Mouse (Mus musculus): ENCODE measurements around the gene Rnls.

Gene Rnls

GRCm38 (mm10) chr19:33188766-33189165 lies 203.3 kb downstream of the Rnls start:
- no peak for DNase-seq (ENCODE audit: low read depth, low spot score)

DNA sequence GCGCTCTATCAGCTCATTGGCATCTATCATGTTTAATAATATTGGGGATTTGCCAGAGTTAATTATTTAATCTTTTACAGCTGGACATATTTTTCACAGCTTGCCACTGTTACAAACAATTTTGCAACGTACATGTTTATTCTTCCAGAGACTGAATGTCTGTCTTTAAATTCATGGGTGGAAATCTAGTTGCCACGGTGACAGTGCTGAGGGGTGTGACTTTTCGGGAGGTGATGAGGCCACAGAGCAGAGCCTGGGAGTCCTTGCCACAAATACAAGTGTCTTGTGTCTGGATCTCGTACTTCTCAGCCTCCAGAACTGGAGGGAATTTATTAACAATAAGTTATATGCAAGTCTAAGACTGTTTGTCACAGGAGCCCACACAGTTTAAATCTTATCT lies 212.5 kb downstream of the Rnls start:
- peak; percentile 19 for DNase-seq (ENCODE audit: low read depth, low spot score)

DNA sequence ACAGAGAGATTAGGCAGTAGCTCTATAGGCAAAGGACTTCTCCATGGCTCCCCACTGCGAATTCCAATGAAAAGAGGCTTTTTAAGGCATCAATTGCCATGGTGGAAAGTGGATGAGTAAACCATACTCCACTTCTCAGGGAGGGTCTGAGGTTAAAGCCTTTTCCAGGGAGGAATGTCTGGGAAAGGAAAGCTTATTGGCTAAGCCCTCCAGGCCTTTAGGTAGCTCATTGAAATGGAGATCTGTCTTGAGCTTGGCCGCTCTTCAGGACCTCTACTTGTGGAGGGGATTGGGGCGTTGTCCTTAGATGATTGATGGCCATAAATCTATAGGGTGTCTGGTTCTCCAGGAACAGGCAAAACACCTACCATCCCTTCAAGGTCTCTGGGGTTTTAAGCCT lies 213.2 kb downstream of the Rnls start:
- peak; percentile 89 for DNase-seq (ENCODE audit: low read depth, low spot score)

DNA sequence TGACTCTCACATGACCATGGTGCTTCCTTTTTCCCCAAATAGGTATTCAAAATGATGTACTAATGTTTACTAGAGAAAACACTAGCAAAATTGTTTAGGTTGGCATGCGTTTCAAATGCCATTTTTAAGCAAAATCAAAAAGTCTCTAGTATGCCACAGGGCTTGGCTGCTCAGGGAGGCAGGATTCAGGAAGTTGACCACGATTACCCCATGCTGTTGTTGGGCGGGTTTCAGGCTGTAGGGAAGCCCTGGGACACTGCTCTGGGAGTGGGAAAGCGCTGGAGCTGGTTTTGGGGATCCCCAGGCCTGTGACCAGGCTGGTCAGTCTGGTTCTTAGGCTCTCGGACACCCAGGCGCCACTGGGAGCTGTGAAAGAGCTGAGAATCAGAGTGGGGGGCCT lies 213.7 kb downstream of the Rnls start:
- DNase-seq (ENCODE audit: low read depth, low spot score), result no peak

DNA sequence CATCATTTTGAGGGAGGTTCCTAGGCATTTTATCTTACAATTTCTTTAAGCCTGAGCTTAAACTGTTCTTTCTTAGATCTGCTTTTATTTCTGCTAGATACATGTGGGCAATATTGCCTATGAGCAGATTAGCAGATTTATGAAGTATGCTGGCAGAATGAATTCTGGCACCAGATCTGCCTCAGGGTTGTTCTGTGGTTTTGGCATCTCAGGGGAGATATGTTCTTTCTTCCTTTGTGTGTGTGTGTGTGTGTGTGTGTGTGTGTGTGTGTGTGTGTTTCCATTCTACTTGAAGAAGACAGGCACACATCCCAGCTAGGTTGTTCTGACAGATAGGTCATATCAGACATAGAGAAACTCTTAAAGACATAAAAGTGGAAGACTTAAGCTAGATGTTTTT lies 218.1 kb downstream of the Rnls start:
- DNase-seq (ENCODE audit: low read depth, low spot score), result no peak

- DNase-seq (ENCODE audit: low read depth, low spot score), result no peak
Measured at GRCm38 (mm10) chr19:33169881-33170280, 222.2 kb downstream of the Rnls start.

DNA sequence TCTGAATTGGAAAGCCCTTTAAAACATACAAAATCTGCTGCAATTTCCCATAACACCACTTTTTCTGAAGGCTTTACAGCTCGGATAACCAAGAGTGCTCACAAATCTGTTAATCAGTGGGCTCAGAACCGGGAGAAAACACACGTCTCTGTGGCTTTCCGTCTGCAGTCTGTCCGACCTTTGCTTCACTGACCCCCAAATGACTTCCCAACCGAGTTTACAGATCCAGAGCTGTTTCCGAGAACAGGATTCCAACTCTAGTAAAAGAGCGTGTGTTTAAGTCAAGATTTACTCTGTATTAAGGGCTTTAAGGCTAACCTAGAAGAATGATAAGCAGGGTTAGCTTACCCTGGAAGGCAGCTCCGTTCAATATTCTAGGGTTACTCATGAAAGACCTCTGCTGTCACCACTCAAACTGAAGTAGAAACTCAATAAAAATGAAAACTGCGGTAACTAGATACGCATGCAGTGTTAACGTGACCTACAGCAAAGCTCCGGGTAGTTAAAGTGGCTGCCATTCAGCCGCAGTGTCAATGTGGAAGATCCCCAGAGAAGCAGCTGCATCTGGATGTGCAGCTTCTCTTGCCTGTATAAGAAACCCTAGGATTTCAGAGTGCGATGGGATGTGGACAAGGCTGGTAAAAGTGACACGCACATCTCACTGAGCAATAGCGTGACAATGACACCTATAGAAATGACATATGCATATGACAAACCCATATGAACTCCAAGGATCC lies 224.4 kb downstream of the Rnls start:
- DNase-seq (ENCODE audit: low read depth, low spot score), result no peak

DNA sequence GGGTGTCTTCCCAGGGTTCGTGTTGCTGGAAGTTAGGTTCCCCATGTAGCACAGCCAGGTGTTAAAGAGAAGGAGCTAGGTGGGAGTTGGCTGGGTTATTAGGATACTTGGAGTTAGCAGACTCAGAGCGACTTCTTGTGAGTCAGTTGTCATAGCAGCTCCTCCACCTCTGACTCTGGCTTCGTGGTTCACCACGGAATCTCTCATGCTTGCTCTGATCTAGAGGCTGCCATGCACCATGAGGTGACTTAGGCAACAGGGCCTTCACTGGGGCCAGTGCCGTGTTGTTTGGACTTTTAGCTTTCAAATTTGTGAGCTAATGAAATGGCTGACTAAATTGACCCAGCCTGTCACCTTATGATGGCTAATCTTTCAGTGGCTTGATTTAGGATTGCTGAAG lies 227.3 kb downstream of the Rnls start:
- no peak for DNase-seq (ENCODE audit: low read depth, low spot score)

DNA sequence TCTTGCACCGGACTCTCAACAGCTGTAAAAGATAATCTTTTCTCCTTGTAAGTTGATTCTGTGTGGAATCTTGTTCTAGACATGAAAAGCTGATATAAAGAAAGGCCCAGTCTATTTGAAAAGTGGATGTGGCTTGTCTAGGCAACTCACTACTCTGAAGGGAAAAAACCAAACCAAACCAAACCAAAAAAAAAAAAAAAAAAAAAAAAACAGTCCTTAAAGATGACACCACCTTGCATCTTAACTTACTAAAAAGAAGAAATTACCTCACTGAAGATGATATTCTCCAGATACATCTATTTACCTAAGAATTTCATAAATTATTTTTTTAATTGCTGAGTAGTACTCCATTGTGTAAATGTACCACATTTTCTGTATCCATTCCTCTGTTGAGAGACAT lies 230.2 kb downstream of the Rnls start:
- DNase-seq (ENCODE audit: low read depth, low spot score), result no peak

- no peak for DNase-seq (ENCODE audit: low read depth, low spot score)
Measured at GRCm38 (mm10) chr19:33159897-33160296, 232.2 kb downstream of the Rnls start.

DNA sequence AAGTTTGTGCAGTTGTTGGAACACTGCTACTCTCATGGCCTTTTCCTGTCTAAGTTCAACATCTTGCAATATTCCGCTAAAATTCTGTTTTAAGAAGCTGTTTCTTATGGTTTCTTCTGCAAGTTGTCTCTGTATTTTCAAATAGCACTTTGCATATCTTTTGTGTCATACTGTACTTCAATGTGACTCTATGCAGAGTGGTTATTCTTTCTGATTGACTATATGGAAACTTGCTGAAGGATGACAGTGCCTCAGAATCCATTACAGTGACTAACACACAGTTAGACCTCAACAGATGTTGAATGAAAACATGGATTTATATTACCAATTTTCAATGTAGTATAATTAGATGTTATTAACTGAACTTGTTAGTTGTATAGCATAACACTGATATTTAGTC lies 232.9 kb downstream of the Rnls start:
- no peak for DNase-seq (ENCODE audit: low read depth, low spot score)

GRCm38 (mm10) chr19:33158234-33158633 lies 233.9 kb downstream of the Rnls start:
- no peak for DNase-seq (ENCODE audit: low read depth, low spot score)

- no peak for DNase-seq (ENCODE audit: low read depth, low spot score)
Measured at GRCm38 (mm10) chr19:33148411-33148810, 243.7 kb downstream of the Rnls start.

DNA sequence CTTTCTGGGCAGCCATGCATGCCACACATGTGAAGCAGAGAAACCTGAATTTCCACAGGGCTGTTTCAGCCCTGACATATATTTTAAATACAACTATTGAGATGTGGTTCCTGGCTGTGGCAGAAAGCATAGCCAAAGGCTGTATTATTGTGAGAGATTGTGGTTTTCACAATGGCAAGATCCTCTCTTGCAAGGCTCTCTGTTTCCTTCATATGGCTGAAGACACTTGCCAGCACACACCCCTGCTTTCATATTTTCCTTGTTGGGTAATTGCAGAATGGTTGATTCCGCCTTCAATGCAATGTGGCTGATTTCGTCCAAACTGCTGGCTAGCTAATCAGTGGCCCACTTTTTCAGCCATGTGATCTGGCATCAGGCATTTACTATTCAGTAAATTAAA lies 248.9 kb downstream of the Rnls start:
- no peak for DNase-seq (ENCODE audit: low read depth, low spot score)

- DNase-seq (ENCODE audit: low read depth, low spot score), result no peak
Measured at GRCm38 (mm10) chr19:33137316-33137715, 254.8 kb downstream of the Rnls start.

DNA sequence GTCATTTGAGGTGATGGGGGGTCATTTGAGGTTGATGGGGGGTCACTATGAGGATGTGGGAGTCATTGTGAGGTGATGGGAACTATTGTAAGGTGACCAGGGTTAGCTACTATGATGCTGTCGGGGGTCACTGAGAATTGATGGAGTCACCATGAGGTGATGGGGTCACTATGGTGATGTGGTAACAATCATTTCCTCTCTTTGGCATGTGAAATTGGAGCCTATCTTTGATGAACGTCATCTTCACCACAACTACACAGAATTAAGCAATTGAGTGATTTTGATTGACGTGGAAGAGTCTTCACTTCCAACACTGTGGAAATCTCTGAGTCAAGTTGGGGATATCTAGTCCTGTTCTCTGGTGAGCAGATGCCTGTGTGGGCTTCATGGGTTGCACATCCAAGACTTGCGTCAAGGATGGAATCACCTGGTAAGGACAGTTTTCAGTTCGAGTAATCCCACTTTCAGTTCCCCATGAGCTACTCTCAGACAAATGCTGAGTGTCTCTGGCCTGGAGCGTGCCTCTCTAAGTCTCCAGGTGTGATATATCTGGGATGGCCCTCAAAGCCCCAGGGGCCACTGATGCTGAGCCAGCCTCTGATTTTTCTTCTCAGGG lies 269.4 kb downstream of the Rnls start:
- DNase-seq (ENCODE audit: low read depth, low spot score), result no peak

- no peak for DNase-seq (ENCODE audit: low read depth, low spot score)
Measured at GRCm38 (mm10) chr19:33119947-33120346, 272.1 kb downstream of the Rnls start.

DNA sequence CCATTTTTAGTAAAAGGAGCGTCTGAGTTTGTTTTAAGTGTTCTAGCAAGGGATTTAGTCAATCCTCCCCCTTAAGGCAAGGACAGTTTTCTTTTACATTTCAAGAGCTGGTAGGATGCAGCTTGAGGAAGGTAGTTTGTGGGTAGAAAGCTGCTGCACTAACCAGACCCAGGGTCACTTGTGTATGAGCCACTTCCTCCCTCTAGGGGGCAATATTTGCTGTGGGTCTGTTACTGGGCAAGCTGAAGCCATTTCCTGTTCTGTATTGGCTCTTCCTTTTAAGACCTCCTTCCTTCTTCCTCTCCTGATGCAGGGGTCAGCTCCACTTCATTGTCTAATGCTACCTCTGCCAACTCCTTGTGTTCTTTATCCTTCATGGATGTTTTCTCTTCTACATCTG lies 273.2 kb downstream of the Rnls start:
- DNase-seq (ENCODE audit: low read depth, low spot score), result peak; percentile 40

GRCm38 (mm10) chr19:33114631-33115295 lies 277.3 kb downstream of the Rnls start:
- DNase-seq (ENCODE audit: low read depth, low spot score), result no peak

- no peak for DNase-seq (ENCODE audit: low read depth, low spot score)
Measured at GRCm38 (mm10) chr19:33113746-33114145, 278.3 kb downstream of the Rnls start.

DNA sequence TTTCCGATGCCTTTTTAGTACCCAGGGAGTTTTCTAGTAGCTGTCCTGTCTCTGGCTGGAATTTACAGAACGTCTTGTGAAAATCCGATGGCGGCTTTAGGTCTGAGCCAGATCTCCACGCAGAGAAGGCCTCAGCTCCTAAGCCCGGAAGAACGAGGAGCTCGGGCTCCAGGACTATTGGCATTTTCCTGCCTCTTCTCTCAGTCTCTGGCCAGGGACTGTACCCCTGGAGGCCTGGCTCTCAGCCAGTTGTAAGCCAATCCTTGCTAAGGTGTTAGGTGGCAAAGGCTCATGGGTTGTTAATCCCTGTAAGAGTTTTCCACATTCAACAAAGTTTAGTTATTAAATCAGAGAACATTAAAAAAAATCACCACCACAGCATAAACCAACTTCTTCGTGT lies 281.7 kb downstream of the Rnls start:
- DNase-seq (ENCODE audit: low read depth, low spot score), result no peak

DNA sequence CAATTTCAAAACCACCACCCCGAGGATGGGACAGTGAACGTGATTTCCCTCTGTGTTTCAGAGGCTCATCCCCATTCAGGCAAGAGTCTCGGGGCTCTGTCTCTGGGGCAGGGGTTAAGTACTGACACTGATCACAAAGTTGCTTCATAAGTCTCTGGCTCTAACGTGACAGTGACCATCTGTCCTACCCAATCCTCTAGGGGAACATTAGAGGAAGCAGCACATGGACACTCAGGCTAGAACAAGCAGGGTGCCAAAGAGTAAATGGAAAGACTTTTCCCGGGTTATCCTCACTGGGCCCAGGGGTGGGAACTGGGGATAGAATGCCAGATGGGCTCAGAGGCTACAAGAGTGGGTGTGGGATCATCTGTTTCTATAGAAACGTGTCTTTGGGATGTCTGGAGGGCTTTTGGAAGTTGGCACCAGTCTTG lies 282.1 kb downstream of the Rnls start:
- no peak for DNase-seq (ENCODE audit: low read depth, low spot score)

GRCm38 (mm10) chr19:33109141-33109540 lies 283.0 kb downstream of the Rnls start:
- no peak for DNase-seq (ENCODE audit: low read depth, low spot score)
